Mouse (Mus musculus): Measurements from ENCODE around the gene Vash2.
A peak's percentile ranks its signal among the peaks of the same experiment; 100 is the strongest.

The Vash2 gene

GRCm38 (mm10) chr1:190976887-190977573 lies 2.1 kb downstream of the Vash2 start:
- DNase-seq (ENCODE audit: low spot score in 2 of 2): no peak

GRCm38 (mm10) chr1:190974833-190975232 lies 4.3 kb downstream of the Vash2 start:
- DNase-seq (ENCODE audit: low spot score in 2 of 2): no peak

- no peak for DNase-seq (ENCODE audit: low spot score in 2 of 2)
Measured at GRCm38 (mm10) chr1:190974191-190974590, 4.9 kb downstream of the Vash2 start.

GRCm38 (mm10) chr1:190972612-190973192 lies 6.4 kb downstream of the Vash2 start:
- DNase-seq (ENCODE audit: low spot score in 2 of 2): peak; percentile 20 to 39

- peak; percentile 14 to 19 for DNase-seq (ENCODE audit: low spot score in 2 of 2)
Measured at GRCm38 (mm10) chr1:190971708-190972610, 7.1 kb downstream of the Vash2 start.

GRCm38 (mm10) chr1:190968010-190968409 lies 11.1 kb downstream of the Vash2 start:
- no peak for DNase-seq (ENCODE audit: low spot score in 2 of 2)

GRCm38 (mm10) chr1:190964992-190965780 lies 13.9 kb downstream of the Vash2 start:
- no peak for DNase-seq (ENCODE audit: low spot score in 2 of 2)

GRCm38 (mm10) chr1:190962760-190963159 lies 16.3 kb downstream of the Vash2 start:
- no peak for DNase-seq (ENCODE audit: low spot score in 2 of 2)

- no peak for DNase-seq (ENCODE audit: low spot score in 2 of 2)
Measured at GRCm38 (mm10) chr1:190958821-190959220, 20.3 kb downstream of the Vash2 start.

- DNase-seq (ENCODE audit: low spot score in 2 of 2): no peak
Measured at GRCm38 (mm10) chr1:190953009-190953408, 26.1 kb downstream of the Vash2 start.

GRCm38 (mm10) chr1:190951014-190951413 lies 28.1 kb downstream of the Vash2 start:
- DNase-seq (ENCODE audit: low spot score in 2 of 2): no peak

- no peak for DNase-seq (ENCODE audit: low spot score in 2 of 2)
Measured at GRCm38 (mm10) chr1:190948846-190949245, 30.2 kb downstream of the Vash2 start.

- DNase-seq (ENCODE audit: low spot score in 2 of 2): no peak
Measured at GRCm38 (mm10) chr1:190948439-190948838, 30.7 kb downstream of the Vash2 start.

- no peak for DNase-seq (ENCODE audit: low spot score in 2 of 2)
Measured at GRCm38 (mm10) chr1:190947986-190948385, 31.1 kb downstream of the Vash2 start.

- peak; percentile 43 to 49 for DNase-seq (ENCODE audit: low spot score in 2 of 2)
Measured at GRCm38 (mm10) chr1:190944109-190944760, 34.9 kb downstream of the Vash2 start.

GRCm38 (mm10) chr1:190939803-190940202 lies 39.3 kb downstream of the Vash2 start:
- no peak for DNase-seq (ENCODE audit: low spot score in 2 of 2)

GRCm38 (mm10) chr1:190930181-190930580 lies 48.9 kb downstream of the Vash2 start:
- DNase-seq (ENCODE audit: low spot score in 2 of 2): no peak

GRCm38 (mm10) chr1:190929010-190929695 lies 49.9 kb downstream of the Vash2 start:
- DNase-seq (ENCODE audit: low spot score in 2 of 2): peak; percentile 27 to 41

- DNase-seq (ENCODE audit: low spot score in 2 of 2): peak; percentile 96 to 97
Measured at GRCm38 (mm10) chr1:190928370-190929009, 50.6 kb downstream of the Vash2 start.

Measured in right cerebral cortex, postnatal 36 days (tissue).